Mouse (Mus musculus) erythroblast, embryonic 14.5 days (primary cell): ENCODE results near the gene Zpbp.

ENCODE experiments used
- GATA1 ChIP-seq: IDR thresholded peaks from 2 replicates; pipeline ENCODE4 v1.6.1; 2012; ENCODE audit warnings: low read length, inconsistent platforms, mixed read lengths
- TAL1 ChIP-seq: IDR thresholded peaks from 3 replicates; pipeline ENCODE4 v1.6.1; 2012; ENCODE audit warnings: low read length, inconsistent platforms, mixed read lengths

DNA sequence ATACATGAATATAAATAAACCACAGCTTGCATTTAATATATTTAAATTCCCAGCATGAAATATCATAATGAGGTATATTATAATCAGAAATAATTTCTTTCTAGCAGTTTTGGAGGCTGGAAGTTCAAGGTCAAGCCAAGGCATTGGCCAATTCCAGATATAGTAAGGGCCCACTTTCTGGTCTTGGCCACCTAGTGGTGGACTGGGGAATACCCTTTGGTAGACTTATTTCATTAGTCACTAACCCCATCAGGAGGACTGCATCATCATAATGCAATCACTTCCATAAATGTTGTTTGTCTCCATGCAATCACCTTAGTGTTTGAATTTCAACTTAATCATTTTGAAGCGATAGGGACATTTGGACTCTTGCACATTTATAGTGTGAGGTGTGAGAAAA, 222.9 kb downstream of the Zpbp start:
- TF ChIP-seq GATA1 (no peak), TAL1 (no peak)
